Mouse (Mus musculus): ENCODE data around the gene 2310007B03Rik. TPM values are rescaled to one million over a fixed set of nuclear protein-coding genes. Genes with fewer than 3 reads are reported as not detected.

2310007B03Rik gene
- total RNA-seq, 1 experiment, result 0.62 TPM

GRCm38 (mm10) chr1:93132676-93133075, 28.1 kb downstream of the 2310007B03Rik start:
- Histone ChIP-seq H3K36me3 (ENCODE audit: control insufficient read depth, insufficient read depth, low read length, poor library complexity, severe bottlenecking) (no peaks in the 10 kb centered on the region), H3K9me3 (ENCODE audit: control insufficient read depth, insufficient read depth, low read depth, low read length) (no peaks in the 10 kb centered on the region), H3K4me3 (ENCODE audit: insufficient read depth in 1 of 2, low read depth in 1 of 2, low read length in 2 of 2, poor library complexity in 1 of 2, severe bottlenecking in 1 of 2) (no peak overlapping the region), H3K9ac (ENCODE audit: insufficient read depth, low read depth, low read length, poor library complexity, severe bottlenecking) (no peak overlapping the region), H3K27ac (ENCODE audit: insufficient read depth, low read depth, low read length, poor library complexity, severe bottlenecking) (no peak overlapping the region), H3K4me1 (ENCODE audit: control insufficient read depth in 2 of 2, insufficient read depth in 2 of 2, low read length in 2 of 2, poor library complexity in 1 of 2) (no peaks in the 10 kb centered on the region; a peak in 1 of 4 replicates)
- DNase-seq (ENCODE audit: low read depth, low spot score), result no peak
- in situ Hi-C loops (cut with MboI; ENCODE audit: low sequenced_read_pairs in 2 of 2, unreplicated experiment in 2 of 2), result no loop called here
- no peak for TF ChIP-seq ZNF384 (IDR thresholded peaks at IDR 0.05; ENCODE audit: low read depth, low read length)
- TF ChIP-seq CHD2 (IDR thresholded peaks at IDR 0.05; ENCODE audit: low read depth, low read length), result no peak
- no peak for TF ChIP-seq MAFK (IDR thresholded peaks at IDR 0.05; ENCODE audit: insufficient read depth, low read depth, low read length)
- TF ChIP-seq ZC3H11A (IDR thresholded peaks at IDR 0.05; ENCODE audit: borderline replicate concordance, low read depth, low read length), result no peak
- TF ChIP-seq HCFC1 (IDR thresholded peaks at IDR 0.05; ENCODE audit: borderline replicate concordance, insufficient read depth, low read length), result no peak

- TF ChIP-seq HCFC1 (IDR thresholded peaks at IDR 0.05; ENCODE audit: borderline replicate concordance, insufficient read depth, low read length) (no peak), ZNF384 (IDR thresholded peaks at IDR 0.05; ENCODE audit: low read depth, low read length) (no peak), ZC3H11A (IDR thresholded peaks at IDR 0.05; ENCODE audit: borderline replicate concordance, low read depth, low read length) (no peak), MAFK (IDR thresholded peaks at IDR 0.05; ENCODE audit: insufficient read depth, low read depth, low read length) (no peak), CHD2 (IDR thresholded peaks at IDR 0.05; ENCODE audit: low read depth, low read length) (no peak)
- H3K9ac ChIP-seq (ENCODE audit: insufficient read depth, low read depth, low read length, poor library complexity, severe bottlenecking), result no peak overlapping the region
- DNase-seq (ENCODE audit: low read depth, low spot score), result no peak
- H3K36me3 ChIP-seq (ENCODE audit: control insufficient read depth, insufficient read depth, low read length, poor library complexity, severe bottlenecking), result no peaks in the 10 kb centered on the region
- no peaks in the 10 kb centered on the region for H3K9me3 ChIP-seq (ENCODE audit: control insufficient read depth, insufficient read depth, low read depth, low read length)
- in situ Hi-C loops (cut with MboI; ENCODE audit: low sequenced_read_pairs in 2 of 2, unreplicated experiment in 2 of 2), result no loop called here
- H3K4me3 ChIP-seq (ENCODE audit: insufficient read depth in 1 of 2, low read depth in 1 of 2, low read length in 2 of 2, poor library complexity in 1 of 2, severe bottlenecking in 1 of 2), result no peak overlapping the region
- H3K4me1 ChIP-seq (ENCODE audit: control insufficient read depth in 2 of 2, insufficient read depth in 2 of 2, low read length in 2 of 2, poor library complexity in 1 of 2), result no peaks in the 10 kb centered on the region; a peak in 1 of 4 replicates
- no peak overlapping the region for H3K27ac ChIP-seq (ENCODE audit: insufficient read depth, low read depth, low read length, poor library complexity, severe bottlenecking)
These were observed 30.3 kb downstream of the 2310007B03Rik start for GRCm38 (mm10) chr1:93130242-93130983.

- no peaks in the 10 kb centered on the region for H3K9me3 ChIP-seq (ENCODE audit: control insufficient read depth, insufficient read depth, low read depth, low read length)
- H3K9ac ChIP-seq (ENCODE audit: insufficient read depth, low read depth, low read length, poor library complexity, severe bottlenecking), result no peak overlapping the region
- no peak overlapping the region for H3K27ac ChIP-seq (ENCODE audit: insufficient read depth, low read depth, low read length, poor library complexity, severe bottlenecking)
- no peak overlapping the region for H3K4me3 ChIP-seq (ENCODE audit: insufficient read depth in 1 of 2, low read depth in 1 of 2, low read length in 2 of 2, poor library complexity in 1 of 2, severe bottlenecking in 1 of 2)
- in situ Hi-C loops (cut with MboI; ENCODE audit: low sequenced_read_pairs in 2 of 2, unreplicated experiment in 2 of 2), result no loop called here
- DNase-seq (ENCODE audit: low read depth, low spot score), result peak; percentile 42
- TF ChIP-seq ZC3H11A (IDR thresholded peaks at IDR 0.05; ENCODE audit: borderline replicate concordance, low read depth, low read length) (0 out of 2 replicates have a peak, but pooled peaks have one; percentile 5), ZNF384 (IDR thresholded peaks at IDR 0.05; ENCODE audit: low read depth, low read length) (no peak), CHD2 (IDR thresholded peaks at IDR 0.05; ENCODE audit: low read depth, low read length) (no peak)
- no peaks in the 10 kb centered on the region for H3K36me3 ChIP-seq (ENCODE audit: control insufficient read depth, insufficient read depth, low read length, poor library complexity, severe bottlenecking)
- H3K4me1 ChIP-seq (ENCODE audit: control insufficient read depth in 2 of 2, insufficient read depth in 2 of 2, low read length in 2 of 2, poor library complexity in 1 of 2), result no peaks in the 10 kb centered on the region
These were observed 31.9 kb downstream of the 2310007B03Rik start for GRCm38 (mm10) chr1:93128710-93129349.

- TF ChIP-seq HCFC1 (IDR thresholded peaks at IDR 0.05; ENCODE audit: borderline replicate concordance, insufficient read depth, low read length) (no peak), ZC3H11A (IDR thresholded peaks at IDR 0.05; ENCODE audit: borderline replicate concordance, low read depth, low read length) (no peak), MAFK (IDR thresholded peaks at IDR 0.05; ENCODE audit: insufficient read depth, low read depth, low read length) (no peak), ZNF384 (IDR thresholded peaks at IDR 0.05; ENCODE audit: low read depth, low read length) (no peak), CHD2 (IDR thresholded peaks at IDR 0.05; ENCODE audit: low read depth, low read length) (no peak)
- DNase-seq (ENCODE audit: low read depth, low spot score), result no peak
- Histone ChIP-seq H3K4me1 (ENCODE audit: control insufficient read depth in 2 of 2, insufficient read depth in 2 of 2, low read length in 2 of 2, poor library complexity in 1 of 2) (no peaks in the 10 kb centered on the region), H3K9ac (ENCODE audit: insufficient read depth, low read depth, low read length, poor library complexity, severe bottlenecking) (no peak overlapping the region), H3K4me3 (ENCODE audit: insufficient read depth in 1 of 2, low read depth in 1 of 2, low read length in 2 of 2, poor library complexity in 1 of 2, severe bottlenecking in 1 of 2) (no peak overlapping the region), H3K9me3 (ENCODE audit: control insufficient read depth, insufficient read depth, low read depth, low read length) (no peaks in the 10 kb centered on the region), H3K36me3 (ENCODE audit: control insufficient read depth, insufficient read depth, low read length, poor library complexity, severe bottlenecking) (no peaks in the 10 kb centered on the region), H3K27ac (ENCODE audit: insufficient read depth, low read depth, low read length, poor library complexity, severe bottlenecking) (no peak overlapping the region)
- in situ Hi-C loops (cut with MboI; ENCODE audit: low sequenced_read_pairs in 2 of 2, unreplicated experiment in 2 of 2), result no loop called here
These were observed 32.5 kb downstream of the 2310007B03Rik start for GRCm38 (mm10) chr1:93128209-93128608.

Measured in ES-E14 (cell line).